Mouse (Mus musculus): ENCODE data around the gene Fbxo24.

The Fbxo24 gene

GRCm38 (mm10) chr5:137562965-137563364, 65.8 kb downstream of the Fbxo24 start:
- peak; percentile 64 for DNase-seq (ENCODE audit: low read depth, low spot score)

Data from ZHBTc4 (cell line).